ENCODE assay signal across 21 mouse cellular contexts in genomic region chr16:22062284-22062683, GRCm38 (mm10). TPM values are rescaled to one million over a fixed set of nuclear protein-coding genes. Genes with fewer than 3 reads are reported as not detected.
A peak's percentile ranks its signal among the peaks of the same experiment; 100 is the strongest.
DNase-seq lines count a peak whose midpoint lies in the region; ATAC-seq and TF ChIP-seq lines count a peak whose summit lies in the region.
"Had no signal": no experiment of that assay in that cellular context is flagged by ENCODE, and none has a peak within 500 bp of the region (broad histone marks: within the 10 kb centered on the region; RNA-seq: fewer than 3 reads in every experiment).

No protein-coding gene starts in this region.

- no peak overlapping the region for H3K9ac ChIP-seq in forebrain, embryonic 13.5 days
- H3K9ac ChIP-seq: liver, embryonic 15.5 days; midbrain, embryonic 15.5 days had no signal

- H3K36me3 ChIP-seq in forebrain, embryonic 13.5 days (ENCODE audit: poor library complexity, severe bottlenecking) = peaks cover 92% of the 10 kb centered on the region
- H3K36me3 ChIP-seq: G1E; midbrain, embryonic 15.5 days had no signal

- H3K9me3 ChIP-seq in forebrain, embryonic 13.5 days (replicated peaks) = no peaks in the 10 kb centered on the region
- H3K9me3 ChIP-seq: G1E; liver, embryonic 15.5 days; midbrain, embryonic 15.5 days had no signal

- H3K27me3 ChIP-seq in forebrain, embryonic 13.5 days = no peaks in the 10 kb centered on the region
- H3K27me3 ChIP-seq: liver, embryonic 15.5 days; midbrain, embryonic 15.5 days had no signal

- peak; percentile 18 for DNase-seq in CD4-positive, CD25-positive, alpha-beta regulatory T cell, adult 2 months (ENCODE audit: low read depth, low spot score)
- peak; percentile 42 for DNase-seq in naive thymus-derived CD4-positive, alpha-beta T cell, adult 2 months (ENCODE audit: low read depth)
- DNase-seq in thymus, postnatal 25 days = peak; percentile 53
- no peak for DNase-seq in right cerebral cortex, postnatal 4 days
- DNase-seq: adrenal gland, adult 2 months; cerebellum, adult 9-11 months; embryo, embryonic 11 days; heart, adult 18-20 months; kidney, adult 18-20 months; layer of hippocampus, postnatal 36 days; lung, postnatal 10 days; retina, postnatal 1 day had no signal

- TF ChIP-seq POLR2A in bone marrow, adult 2 months (IDR thresholded peaks at IDR 0.05; ENCODE audit: borderline replicate concordance, control insufficient read depth, low read depth, low read length) = no peak

- no peak for ATAC-seq in forebrain, embryonic 13.5 days
- no peak for ATAC-seq in erythroid progenitor cell, adult 5-6 weeks (replicated peaks; ENCODE audit: low FRiP score, poor library complexity, severe bottlenecking)
- ATAC-seq: midbrain, embryonic 15.5 days had no signal

- 0 out of 2 replicates have a peak overlapping the region, but pooled peaks have one; percentile 7 for H3K27ac ChIP-seq in bone marrow, adult 2 months (ENCODE audit: control insufficient read depth, insufficient read depth, low read depth, low read length, poor library complexity)
- no peak overlapping the region for H3K27ac ChIP-seq in forebrain, embryonic 13.5 days
- H3K27ac ChIP-seq: kidney, postnatal 0 days; layer of hippocampus, adult 2 months; liver, embryonic 15.5 days; midbrain, embryonic 15.5 days had no signal

- H3K4me3 ChIP-seq in bone marrow, adult 2 months (replicated peaks; ENCODE audit: control insufficient read depth, low read depth, low read length) = no peak overlapping the region
- H3K4me3 ChIP-seq in forebrain, embryonic 13.5 days = no peak overlapping the region
- H3K4me3 ChIP-seq: layer of hippocampus, adult 2 months; liver, embryonic 15.5 days; midbrain, embryonic 15.5 days; myocyte had no signal

- H3K4me1 ChIP-seq in bone marrow, adult 2 months (ENCODE audit: control insufficient read depth, insufficient read depth, low read length) = peaks cover 16% of the 10 kb centered on the region
- no peaks in the 10 kb centered on the region for H3K4me1 ChIP-seq in forebrain, embryonic 13.5 days
- H3K4me1 ChIP-seq: midbrain, embryonic 15.5 days had no signal

- no peak for TF ChIP-seq CTCF in bone marrow, adult 2 months (IDR thresholded peaks at IDR 0.05; ENCODE audit: control insufficient read depth, insufficient read depth, low read length)

- 16% methylated on average over 4 of the region's 4 CpGs for WGBS in bone marrow, adult 2 months
- 73% methylated on average over 4 of the region's 4 CpGs for WGBS in forebrain, embryonic 13.5 days

- no peak overlapping the region for H3K4me2 ChIP-seq in forebrain, embryonic 13.5 days
- H3K4me2 ChIP-seq: midbrain, embryonic 15.5 days had no signal

RNA-seq across cellular contexts. Expression of gene Senp2, which starts 53.0 kb away (rescaled TPM):
- polyA plus RNA-seq in bone marrow, adult 2 months (2011; ENCODE audit: insufficient read depth, insufficient read length, low replicate concordance, missing spikeins) = 39.6 and 50.6 TPM in 2 replicates
- 50.7 and 54.0 TPM in 2 replicates for polyA plus RNA-seq in forebrain, embryonic 13.5 days (2015; fragmentation: Nextera tagmentation; extraction: Ambion mirVana)
- 84.3 and 107 TPM in 2 replicates for total RNA-seq in erythroid progenitor cell, adult 5-6 weeks (2015; ENCODE audit: low replicate concordance)
- 114 and 119 TPM in 2 replicates for total RNA-seq in erythroid progenitor cell, adult 5-6 weeks (2017; ENCODE audit: low replicate concordance)
